Mouse (Mus musculus) embryonic facial prominence, embryonic 14.5 days (tissue): ENCODE results near the gene Mt4. TPM values are rescaled to one million over a fixed set of nuclear protein-coding genes. Genes with fewer than 3 reads are reported as not detected.

Experiments
- ATAC-seq: fragments of 200-750 bp; cut with Nextera tagmentation; 2 replicates; pipeline ENCODE4 v1.8.0; 2017; ENCODE audit warnings: low read depth, moderate number of reproducible peaks, moderate TSS enrichment
- DNase-seq: peaks from one replicate; pipeline ENCODE4 v3.0.0-alpha.2; 2015; ENCODE audit warnings: low spot score
- H3K27ac ChIP-seq: fragments of 300-500 bp; sonication (generic); replicated peaks from 2 replicates; pipeline ENCODE4 v1.5.1; 2014; ENCODE audit warnings: low read depth, mild to moderate bottlenecking, low read length, moderate library complexity
- H3K27me3 ChIP-seq: fragments of 300-500 bp; sonication (generic); replicated peaks from 2 replicates; pipeline ENCODE4 v1.6.1; 2014; ENCODE audit warnings: low read length; ENCODE audit not compliant: control insufficient read depth, insufficient read depth
- H3K36me3 ChIP-seq: fragments of 300-500 bp; sonication (generic); 2 replicates; pipeline ENCODE4 v1.6.1; 2014; ENCODE audit warnings: low read length, mixed read lengths; ENCODE audit not compliant: control insufficient read depth, insufficient read depth
- H3K4me1 ChIP-seq: fragments of 300-500 bp; sonication (generic); 2 replicates; pipeline ENCODE4 v1.6.1; 2014; ENCODE audit warnings: antibody characterized with exemption, low read length; ENCODE audit not compliant: control insufficient read depth, insufficient read depth
- H3K4me2 ChIP-seq: fragments of 300-500 bp; sonication (generic); 2 replicates; pipeline ENCODE4 v1.6.1; 2014; ENCODE audit warnings: low read depth, mild to moderate bottlenecking, low read length, moderate library complexity, mixed read lengths
- H3K4me3 ChIP-seq: fragments of 300-500 bp; sonication (generic); 2 replicates; pipeline ENCODE4 v1.5.1; 2014; ENCODE audit warnings: low read depth, mild to moderate bottlenecking, low read length
- H3K9ac ChIP-seq: fragments of 300-500 bp; sonication (generic); 2 replicates; pipeline ENCODE4 v1.6.1; 2014; ENCODE audit warnings: low read depth, mild to moderate bottlenecking, low read length, moderate library complexity, mixed read lengths
- H3K9me3 ChIP-seq: fragments of 300-500 bp; sonication (generic); 2 replicates; pipeline ENCODE4 v1.6.1; 2016; ENCODE audit warnings: low read length; ENCODE audit not compliant: control insufficient read depth
- WGBS: fragments of 180-500 bp; shearing (Covaris S2); extraction: QIAGEN DNeasy Blood & Tissue Kit; methylation state at CpG from one replicate; pipeline ENCODE4 v1.1.7; 2014; 5-methylcytosine and 5-hydroxymethylcytosine counted together
- polyA plus RNA-seq: library from polyadenylated mRNA; unstranded; fragments of >200 nt; fragmentation: Nextera tagmentation; extraction: Ambion mirVana; gene quantifications from 2 replicates; pipeline ENCODE4 v1.2.1, GENCODE M21; 2014

The Mt4 gene
- polyA plus RNA-seq, 1 experiment from 2014 or later, result 1.4 TPM

GRCm38 (mm10) chr8:94167244-94167643 is 30.2 kb downstream of the Mt4 start:
- no peaks in the 10 kb centered on the region for H3K4me1 ChIP-seq
- 0 out of 2 replicates have a peak overlapping the region, but pooled peaks have one; percentile 38 for H3K9ac ChIP-seq
- peak overlapping the region; percentile 30 for H3K4me2 ChIP-seq
- no peak overlapping the region for H3K27ac ChIP-seq
- DNase-seq (peak; percentile 73), ATAC-seq (peak; percentile 77; the same call in 1 of the 2 replicates)
- WGBS, result 4% methylated on average over 6 of the region's 6 CpGs
- H3K4me3 ChIP-seq, result no peak overlapping the region
- peaks cover 19% of the 10 kb centered on the region for H3K27me3 ChIP-seq
- H3K36me3 ChIP-seq, result no peaks in the 10 kb centered on the region
- no peaks in the 10 kb centered on the region for H3K9me3 ChIP-seq

- Histone ChIP-seq H3K4me3 (no peak overlapping the region), H3K4me1 (no peaks in the 10 kb centered on the region; the same call in 1 of the 2 replicates), H3K9me3 (no peaks in the 10 kb centered on the region), H3K27me3 (peaks cover 42% of the 10 kb centered on the region), H3K9ac (no peak overlapping the region), H3K27ac (no peak overlapping the region), H3K4me2 (no peak overlapping the region), H3K36me3 (no peaks in the 10 kb centered on the region)
- ATAC-seq (no peak), DNase-seq (no peak)
- WGBS, result 83% methylated on average over 5 of the region's 5 CpGs
These were observed 32.5 kb downstream of the Mt4 start for GRCm38 (mm10) chr8:94169547-94169946.

- Histone ChIP-seq H3K27me3 (peaks cover 58% of the 10 kb centered on the region), H3K9ac (no peak overlapping the region), H3K4me3 (peak overlapping the region; percentile 47), H3K4me1 (no peaks in the 10 kb centered on the region; the same call in 1 of the 2 replicates), H3K27ac (no peak overlapping the region), H3K9me3 (no peaks in the 10 kb centered on the region), H3K36me3 (no peaks in the 10 kb centered on the region), H3K4me2 (peak overlapping the region; percentile 91)
- ATAC-seq, result no peak
- no peak for DNase-seq
- 32% methylated on average over 10 of the region's 10 CpGs for WGBS
These were observed 34.3 kb downstream of the Mt4 start for GRCm38 (mm10) chr8:94171321-94171755.

- Histone ChIP-seq H3K36me3 (no peaks in the 10 kb centered on the region), H3K4me1 (no peaks in the 10 kb centered on the region; the same call in 1 of the 2 replicates), H3K4me3 (peak within 1 kb of the TSS; percentile 47), H3K27ac (no peak within 1 kb of the TSS), H3K9me3 (no peaks in the 10 kb centered on the region), H3K9ac (peak within 1 kb of the TSS; percentile 41; the same call in 1 of the 2 replicates), H3K27me3 (peaks cover 64% of the 10 kb centered on the region), H3K4me2 (peak within 1 kb of the TSS; percentile 91)
- WGBS, result 3% methylated on average over 25 of the region's 56 CpGs
- ATAC-seq (peak; percentile 81), DNase-seq (peak; percentile 58)
These were observed 35.2 kb downstream of the Mt4 start, which contains the start of gene Mt2 for GRCm38 (mm10) chr8:94172075-94172808. Gene Mt2, plus strand, starts transcription at chr8:94172664.

- peak overlapping the region; percentile 41; the same call in 1 of the 2 replicates for H3K9ac ChIP-seq
- peaks cover 69% of the 10 kb centered on the region for H3K27me3 ChIP-seq
- H3K4me3 ChIP-seq, result peak overlapping the region; percentile 47
- H3K27ac ChIP-seq, result no peak overlapping the region
- no peaks in the 10 kb centered on the region for H3K9me3 ChIP-seq
- ATAC-seq, result peak; percentile 42
- peak overlapping the region; percentile 91 for H3K4me2 ChIP-seq
- under 1% methylated on average over 39 of the region's 39 CpGs for WGBS
- no peaks in the 10 kb centered on the region; the same call in 1 of the 2 replicates for H3K4me1 ChIP-seq
- no peak for DNase-seq
- no peaks in the 10 kb centered on the region for H3K36me3 ChIP-seq
These were observed 36.1 kb downstream of the Mt4 start for GRCm38 (mm10) chr8:94172809-94173732.

- no peak overlapping the region for H3K9ac ChIP-seq
- H3K36me3 ChIP-seq, result no peaks in the 10 kb centered on the region
- H3K4me2 ChIP-seq, result peak overlapping the region; percentile 91; the same call in 1 of the 2 replicates
- peaks cover 77% of the 10 kb centered on the region for H3K27me3 ChIP-seq
- WGBS, result 51% methylated on average over 11 of the region's 11 CpGs
- no peaks in the 10 kb centered on the region; the same call in 1 of the 2 replicates for H3K4me1 ChIP-seq
- DNase-seq, result no peak
- no peaks in the 10 kb centered on the region for H3K9me3 ChIP-seq
- no peak overlapping the region for H3K27ac ChIP-seq
- no peak overlapping the region for H3K4me3 ChIP-seq
- no peak for ATAC-seq
These were observed 36.9 kb downstream of the Mt4 start for GRCm38 (mm10) chr8:94173848-94174403.

GRCm38 (mm10) chr8:94174619-94175213 is 37.7 kb downstream of the Mt4 start:
- Histone ChIP-seq H3K4me1 (no peaks in the 10 kb centered on the region; the same call in 1 of the 2 replicates), H3K27ac (no peak overlapping the region), H3K9ac (no peak overlapping the region), H3K4me2 (no peak overlapping the region), H3K36me3 (no peaks in the 10 kb centered on the region), H3K4me3 (no peak overlapping the region), H3K27me3 (peaks cover 85% of the 10 kb centered on the region), H3K9me3 (no peaks in the 10 kb centered on the region)
- 21% methylated on average over 7 of the region's 7 CpGs for WGBS
- ATAC-seq (no peak), DNase-seq (no peak)
